Mouse (Mus musculus): Measurements from ENCODE around the gene Ddr1. TPM values are rescaled to one million over a fixed set of nuclear protein-coding genes. Genes with fewer than 3 reads are reported as not detected.

Ddr1 gene
- polyA plus RNA-seq, 1 experiment from 2014 or later: 2.6 TPM

GRCm38 (mm10) chr17:35667334-35668065 is 36.9 kb downstream of the Ddr1 start, which contains the start of gene Vars2:
TSS of gene Vars2 (minus strand) at chr17:35667592.
- H3K4me3 ChIP-seq (replicated peaks): peak within 1 kb of the TSS; percentile 86
- peak within 1 kb of the TSS; percentile 69 for H3K27ac ChIP-seq (replicated peaks)
- peak within 1 kb of the TSS; percentile 84 for H3K9ac ChIP-seq
- peak within 1 kb of the TSS; percentile 97 for H3K4me2 ChIP-seq
- under 1% methylated on average over 61 of the region's 61 CpGs for WGBS (ENCODE audit: insufficient replicate concordance)
- peaks cover 10% of the 10 kb centered on the region; the same call in 1 of the 2 replicates for H3K36me3 ChIP-seq (replicated peaks)
- no peaks in the 10 kb centered on the region for H3K27me3 ChIP-seq
- no peaks in the 10 kb centered on the region for H3K9me3 ChIP-seq (replicated peaks)
- H3K4me1 ChIP-seq (replicated peaks): peaks cover 20% of the 10 kb centered on the region
- peak; percentile 86 for ATAC-seq (ENCODE audit: insufficient read depth)

GRCm38 (mm10) chr17:35666851-35667256 is 37.6 kb downstream of the Ddr1 start:
- peaks cover 13% of the 10 kb centered on the region; the same call in 1 of the 2 replicates for H3K36me3 ChIP-seq (replicated peaks)
- WGBS (ENCODE audit: insufficient replicate concordance): 6% methylated on average over 13 of the region's 13 CpGs
- H3K4me3 ChIP-seq (replicated peaks): peak overlapping the region; percentile 86
- peak overlapping the region; percentile 97 for H3K4me2 ChIP-seq
- ATAC-seq (ENCODE audit: insufficient read depth): peak; percentile 23; the same call in 1 of the 2 replicates
- peaks cover 18% of the 10 kb centered on the region for H3K4me1 ChIP-seq (replicated peaks)
- peak overlapping the region; percentile 69; the same call in 1 of the 2 replicates for H3K27ac ChIP-seq (replicated peaks)
- no peaks in the 10 kb centered on the region for H3K9me3 ChIP-seq (replicated peaks)
- no peaks in the 10 kb centered on the region for H3K27me3 ChIP-seq
- peak overlapping the region; percentile 84 for H3K9ac ChIP-seq

GRCm38 (mm10) chr17:35665957-35666515 is 38.4 kb downstream of the Ddr1 start:
- Histone ChIP-seq H3K4me1 (replicated peaks) (peaks cover 18% of the 10 kb centered on the region), H3K4me2 (no peak overlapping the region), H3K27ac (replicated peaks) (no peak overlapping the region), H3K36me3 (replicated peaks) (peaks cover 20% of the 10 kb centered on the region; the same call in 1 of the 2 replicates), H3K4me3 (replicated peaks) (no peak overlapping the region; the same call in 1 of the 2 replicates), H3K27me3 (no peaks in the 10 kb centered on the region), H3K9me3 (replicated peaks) (no peaks in the 10 kb centered on the region), H3K9ac (no peak overlapping the region)
- WGBS (ENCODE audit: insufficient replicate concordance): 69% methylated on average over 17 of the region's 17 CpGs
- ATAC-seq (ENCODE audit: insufficient read depth): no peak

- Histone ChIP-seq H3K27me3 (no peaks in the 10 kb centered on the region), H3K4me1 (replicated peaks) (no peaks in the 10 kb centered on the region), H3K9ac (no peak overlapping the region), H3K4me3 (replicated peaks) (no peak overlapping the region), H3K4me2 (no peak overlapping the region), H3K9me3 (replicated peaks) (no peaks in the 10 kb centered on the region), H3K27ac (replicated peaks) (no peak overlapping the region), H3K36me3 (replicated peaks) (peaks cover 27% of the 10 kb centered on the region)
- no peak for ATAC-seq (ENCODE audit: insufficient read depth)
- WGBS (ENCODE audit: insufficient replicate concordance): 55% methylated on average over 2 of the region's 2 CpGs
These were observed 51.3 kb downstream of the Ddr1 start for GRCm38 (mm10) chr17:35653086-35653485.

GRCm38 (mm10) chr17:35649429-35649828 is 55.0 kb downstream of the Ddr1 start:
- Histone ChIP-seq H3K36me3 (replicated peaks) (no peaks in the 10 kb centered on the region), H3K4me1 (replicated peaks) (no peaks in the 10 kb centered on the region), H3K9ac (no peak overlapping the region), H3K9me3 (replicated peaks) (no peaks in the 10 kb centered on the region), H3K4me2 (no peak overlapping the region), H3K27me3 (peaks cover 13% of the 10 kb centered on the region), H3K4me3 (replicated peaks) (no peak overlapping the region), H3K27ac (replicated peaks) (no peak overlapping the region)
- WGBS (ENCODE audit: insufficient replicate concordance): 52% methylated on average over 2 of the region's 2 CpGs
- ATAC-seq (ENCODE audit: insufficient read depth): no peak

- WGBS (ENCODE audit: insufficient replicate concordance): 54% methylated on average over 13 of the region's 13 CpGs
- Histone ChIP-seq H3K27me3 (peaks cover 33% of the 10 kb centered on the region), H3K4me1 (replicated peaks) (no peaks in the 10 kb centered on the region), H3K4me2 (no peak within 1 kb of the TSS), H3K27ac (replicated peaks) (no peak within 1 kb of the TSS), H3K36me3 (replicated peaks) (no peaks in the 10 kb centered on the region), H3K9me3 (replicated peaks) (no peaks in the 10 kb centered on the region), H3K9ac (no peak within 1 kb of the TSS), H3K4me3 (replicated peaks) (no peak within 1 kb of the TSS)
- no peak for ATAC-seq (ENCODE audit: insufficient read depth)
These were observed 60.7 kb downstream of the Ddr1 start, which contains the start of gene Mucl3 for GRCm38 (mm10) chr17:35643609-35644236. TSS of gene Mucl3 (minus strand) at chr17:35643695.

- H3K4me3 ChIP-seq (replicated peaks): no peak overlapping the region
- peaks cover 49% of the 10 kb centered on the region for H3K27me3 ChIP-seq
- peaks cover 3% of the 10 kb centered on the region; the same call in 1 of the 2 replicates for H3K4me1 ChIP-seq (replicated peaks)
- ATAC-seq (ENCODE audit: insufficient read depth): no peak
- WGBS (ENCODE audit: insufficient replicate concordance): 47% methylated on average over 6 of the region's 6 CpGs
- no peaks in the 10 kb centered on the region for H3K9me3 ChIP-seq (replicated peaks)
- no peak overlapping the region for H3K9ac ChIP-seq
- no peaks in the 10 kb centered on the region for H3K36me3 ChIP-seq (replicated peaks)
- no peak overlapping the region for H3K4me2 ChIP-seq
- H3K27ac ChIP-seq (replicated peaks): no peak overlapping the region
These were observed 65.1 kb downstream of the Ddr1 start for GRCm38 (mm10) chr17:35639352-35639751.

GRCm38 (mm10) chr17:35638475-35639190 is 65.8 kb downstream of the Ddr1 start:
- H3K4me3 ChIP-seq (replicated peaks): no peak overlapping the region
- H3K9ac ChIP-seq: no peak overlapping the region
- 15% methylated on average over 14 of the region's 14 CpGs for WGBS (ENCODE audit: insufficient replicate concordance)
- no peaks in the 10 kb centered on the region for H3K9me3 ChIP-seq (replicated peaks)
- H3K4me1 ChIP-seq (replicated peaks): peaks cover 3% of the 10 kb centered on the region; the same call in 1 of the 2 replicates
- no peak for ATAC-seq (ENCODE audit: insufficient read depth)
- no peak overlapping the region for H3K4me2 ChIP-seq
- H3K36me3 ChIP-seq (replicated peaks): no peaks in the 10 kb centered on the region
- H3K27ac ChIP-seq (replicated peaks): no peak overlapping the region
- H3K27me3 ChIP-seq: peaks cover 46% of the 10 kb centered on the region

GRCm38 (mm10) chr17:35636363-35636762 is 68.1 kb downstream of the Ddr1 start:
- Histone ChIP-seq H3K4me2 (no peak overlapping the region), H3K36me3 (replicated peaks) (no peaks in the 10 kb centered on the region), H3K27ac (replicated peaks) (no peak overlapping the region), H3K9me3 (replicated peaks) (no peaks in the 10 kb centered on the region), H3K4me3 (replicated peaks) (no peak overlapping the region), H3K4me1 (replicated peaks) (peaks cover 3% of the 10 kb centered on the region; the same call in 1 of the 2 replicates), H3K9ac (no peak overlapping the region), H3K27me3 (peaks cover 33% of the 10 kb centered on the region)
- ATAC-seq (ENCODE audit: insufficient read depth): no peak
- 27% methylated on average over 5 of the region's 5 CpGs for WGBS (ENCODE audit: insufficient replicate concordance)

- WGBS (ENCODE audit: insufficient replicate concordance): 2% methylated on average over 15 of the region's 15 CpGs
- Histone ChIP-seq H3K4me1 (replicated peaks) (peaks cover 3% of the 10 kb centered on the region; the same call in 1 of the 2 replicates), H3K4me2 (peak overlapping the region; percentile 57), H3K27me3 (peaks cover 31% of the 10 kb centered on the region), H3K9ac (no peak overlapping the region), H3K36me3 (replicated peaks) (no peaks in the 10 kb centered on the region), H3K9me3 (replicated peaks) (no peaks in the 10 kb centered on the region), H3K27ac (replicated peaks) (no peak overlapping the region), H3K4me3 (replicated peaks) (peak overlapping the region; percentile 32)
- no peak for ATAC-seq (ENCODE audit: insufficient read depth)
These were observed 68.7 kb downstream of the Ddr1 start for GRCm38 (mm10) chr17:35635699-35636111.

All from liver, embryonic 15.5 days (tissue).